Mouse (Mus musculus): ENCODE results near the gene Uts2b.
"Not testable (repeated sequence)": the region's sequence is repeated elsewhere in the genome, so short reads cannot be mapped to it uniquely, and the experiment has no call there.

The Uts2b gene

DNA sequence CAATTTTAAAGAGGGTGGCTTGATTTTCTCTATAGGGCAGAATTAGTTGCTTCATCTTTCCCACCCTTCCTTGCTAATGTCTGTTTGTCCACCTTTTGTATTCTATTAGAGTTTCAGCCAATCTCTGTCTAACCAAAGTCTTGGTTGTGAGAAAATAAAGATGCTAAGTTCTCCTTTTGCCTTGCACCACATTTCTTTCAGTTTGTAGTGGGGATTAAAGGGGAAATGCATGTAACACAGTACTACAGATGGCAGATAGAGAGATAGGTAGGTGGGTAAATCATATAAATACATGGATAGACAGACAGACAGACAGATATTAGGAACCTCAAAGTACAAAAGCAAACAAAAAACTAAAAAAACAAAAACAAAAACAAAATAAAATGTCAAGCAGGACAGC lies 6.5 kb upstream of the Uts2b start:
- no peak for DNase-seq (ENCODE audit: extremely low read depth, low read depth)

DNA sequence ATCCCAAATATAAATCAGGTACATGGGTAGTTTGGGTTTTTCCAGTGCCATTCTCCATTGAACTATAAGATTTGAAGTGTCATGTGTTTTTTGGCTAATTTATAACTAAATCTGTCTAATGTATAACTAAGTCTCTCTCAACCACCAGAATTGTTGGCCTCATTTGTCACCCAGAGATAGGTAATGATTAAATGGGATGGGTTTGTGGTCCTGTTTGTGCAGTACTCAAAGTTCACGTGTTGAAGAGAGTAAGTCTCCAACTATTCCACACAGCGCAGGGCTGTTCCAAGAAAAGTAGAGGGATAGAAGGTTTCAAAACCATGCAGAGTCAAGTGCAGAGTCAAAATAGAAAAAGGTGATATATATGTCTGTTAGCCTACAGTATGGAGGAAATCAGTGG lies 5.3 kb upstream of the Uts2b start:
- DNase-seq (ENCODE audit: extremely low read depth, low read depth), result no peak

DNA sequence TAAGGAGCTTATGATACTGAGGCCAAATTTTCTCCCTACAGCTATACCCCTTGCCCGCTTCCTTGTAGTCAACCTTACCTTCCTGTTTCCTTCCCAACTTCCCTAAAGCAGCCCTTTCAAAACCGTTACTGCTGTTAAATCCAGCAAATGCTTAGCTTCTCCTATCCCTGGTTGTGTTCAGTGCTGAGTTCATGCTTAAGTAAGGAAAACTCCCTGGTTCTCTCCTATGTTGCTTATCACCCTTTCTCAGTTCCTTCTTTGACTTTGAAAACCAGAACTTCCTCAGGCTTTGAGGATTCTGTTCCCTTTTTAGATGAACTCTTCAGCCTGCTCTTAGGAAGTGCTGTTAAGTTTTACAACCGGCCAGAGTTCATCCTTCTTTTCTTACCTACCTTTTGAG lies 4.1 kb upstream of the Uts2b start:
- peak; percentile 54 for DNase-seq (ENCODE audit: extremely low read depth, low read depth)

DNA sequence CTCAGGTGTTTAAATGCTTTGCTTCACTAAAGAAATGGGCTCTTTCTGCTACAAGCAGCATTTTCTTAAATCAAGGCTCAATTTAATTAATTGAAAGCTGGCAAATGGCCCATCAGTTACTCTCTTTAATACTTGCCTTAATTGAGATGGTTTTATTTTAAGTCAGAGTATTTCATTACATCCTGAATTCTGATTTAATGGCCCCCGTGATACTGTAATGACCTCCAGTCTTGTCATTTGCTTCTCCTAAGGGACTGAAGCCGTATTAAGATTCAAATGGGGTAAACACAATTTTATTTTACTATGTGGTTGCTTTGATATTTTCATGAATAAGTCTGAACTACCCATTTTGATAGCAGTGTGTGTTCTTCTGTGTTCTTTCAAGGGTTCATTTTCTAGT lies 661 bp upstream of the Uts2b start:
- DNase-seq (ENCODE audit: extremely low read depth, low read depth), result no peak

DNA sequence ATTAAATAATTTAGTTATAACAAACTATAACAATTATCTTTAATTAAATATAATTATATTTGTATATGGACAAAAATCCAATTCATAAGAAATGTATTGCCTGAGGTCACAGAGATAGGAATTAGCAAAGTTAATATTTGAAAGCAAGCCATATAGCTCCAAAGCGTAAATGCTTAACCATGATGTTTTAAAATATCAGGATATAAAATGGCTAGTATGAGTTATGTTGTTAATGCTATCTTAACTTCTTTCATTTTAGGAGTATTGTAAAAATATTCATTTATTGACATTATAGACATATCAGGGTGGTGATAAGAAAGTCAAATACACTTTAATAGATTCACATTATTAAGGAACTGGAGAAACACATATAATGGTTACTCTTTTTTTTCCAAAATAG lies 10.0 kb downstream of the Uts2b start:
- no peak for DNase-seq (ENCODE audit: extremely low read depth, low read depth)

DNA sequence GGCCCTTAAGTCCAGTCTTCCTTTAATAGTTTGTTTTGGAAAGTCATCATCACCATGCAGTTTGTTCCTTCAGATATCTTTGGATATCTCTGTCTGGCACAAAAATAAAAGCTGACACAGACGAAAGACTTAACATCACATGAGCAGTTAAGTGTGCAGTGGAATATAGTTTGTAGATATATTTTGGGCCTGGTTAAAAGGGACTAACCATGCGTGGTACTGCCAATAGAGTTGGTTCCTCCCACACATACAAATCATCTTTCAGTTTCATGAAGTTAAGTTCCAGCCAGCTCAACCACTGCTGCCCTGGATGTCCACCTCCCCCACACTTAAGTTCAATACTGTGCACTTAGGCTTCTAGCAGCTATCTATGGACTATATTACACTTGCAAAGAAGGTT lies 15.6 kb downstream of the Uts2b start:
- DNase-seq (ENCODE audit: extremely low read depth, low read depth), result no peak

DNA sequence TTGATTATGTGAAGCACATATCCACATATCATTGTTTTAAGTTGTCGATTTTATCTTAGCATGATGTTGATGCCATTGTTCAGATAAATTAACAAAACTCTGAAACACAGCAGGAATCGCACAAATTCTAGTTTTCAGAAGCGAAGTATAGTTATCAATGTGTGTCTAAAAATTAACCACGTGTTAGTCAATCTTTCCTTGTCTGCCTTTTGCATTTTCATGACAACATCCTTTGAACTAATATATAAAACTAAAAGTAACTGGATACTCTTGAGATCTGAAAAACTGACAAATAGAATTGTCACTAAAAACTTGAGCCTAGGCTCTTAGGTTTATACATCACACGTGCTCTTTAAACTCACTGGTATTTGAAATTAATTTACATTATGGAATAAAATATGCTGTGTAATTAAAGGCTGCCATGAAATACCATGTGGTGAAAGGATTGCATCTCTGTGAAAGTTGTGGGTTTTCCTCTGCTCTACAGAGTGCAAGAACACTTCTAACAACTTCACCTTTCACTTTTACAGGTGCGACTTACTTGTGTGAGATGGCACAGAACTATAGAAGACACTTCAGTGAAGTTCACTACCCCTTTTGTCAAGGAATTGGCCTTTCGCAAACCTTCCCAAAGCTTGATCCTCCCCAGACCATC lies 20.0 kb downstream of the Uts2b start:
- no peak for DNase-seq (ENCODE audit: extremely low read depth, low read depth)

DNA sequence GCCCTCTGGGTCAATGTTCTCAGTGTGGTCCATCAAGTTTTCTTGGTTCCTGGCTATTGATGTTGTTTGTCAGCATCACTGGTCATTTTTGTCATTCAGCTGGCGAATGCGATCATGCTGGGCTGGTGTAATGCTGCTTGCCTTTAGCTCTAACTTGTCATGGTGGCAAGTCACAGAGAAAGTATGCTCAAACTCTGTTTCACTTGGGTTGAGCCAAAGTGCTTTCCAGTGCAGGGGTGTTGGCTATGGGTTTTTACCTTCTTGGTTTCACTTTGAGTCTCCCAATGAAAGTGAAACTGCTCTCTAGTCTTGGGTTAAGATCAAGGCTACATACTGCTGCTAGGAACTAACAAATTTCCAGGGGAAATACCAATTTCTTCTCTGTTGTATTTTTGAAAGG lies 20.8 kb downstream of the Uts2b start:
- DNase-seq (ENCODE audit: extremely low read depth, low read depth), result no peak

DNA sequence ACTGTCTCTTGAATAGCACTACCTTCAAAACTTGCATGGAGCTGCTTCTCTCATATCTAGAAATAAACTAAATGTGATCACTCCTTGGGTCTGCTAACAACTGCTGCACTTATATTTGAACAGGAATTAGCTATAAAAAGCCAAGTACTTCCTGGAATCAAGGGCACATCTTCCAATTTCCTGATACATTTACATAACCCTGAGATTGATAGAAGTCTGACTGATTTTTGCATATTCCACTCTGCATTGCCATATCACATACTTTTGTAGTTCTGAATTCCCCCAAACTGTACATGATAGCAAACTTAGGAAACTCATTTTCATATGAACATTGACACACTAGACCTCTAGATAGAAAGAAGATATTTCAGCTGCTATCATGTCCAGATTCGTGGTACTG lies 21.7 kb downstream of the Uts2b start:
- no peak for DNase-seq (ENCODE audit: extremely low read depth, low read depth)

DNA sequence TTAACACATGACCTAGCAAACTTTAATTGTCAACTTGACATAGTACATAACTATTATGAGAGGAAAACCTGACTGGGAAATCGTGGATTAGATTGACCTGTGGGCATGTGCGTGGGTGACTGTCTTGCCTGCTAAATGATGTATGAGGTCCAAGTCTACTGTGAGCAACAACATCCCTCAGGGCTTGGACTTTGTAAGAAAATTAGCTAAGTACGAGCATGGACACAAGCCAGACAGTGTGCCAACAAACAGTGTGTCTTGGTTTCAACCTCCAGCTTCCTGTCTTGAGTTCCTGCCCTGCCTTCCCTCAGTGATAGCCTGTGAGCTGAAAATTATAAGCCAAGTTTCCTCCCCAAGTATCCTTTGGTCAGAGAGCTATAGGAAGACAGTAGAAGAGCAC lies 22.5 kb downstream of the Uts2b start:
- no peak for DNase-seq (ENCODE audit: extremely low read depth, low read depth)

DNA sequence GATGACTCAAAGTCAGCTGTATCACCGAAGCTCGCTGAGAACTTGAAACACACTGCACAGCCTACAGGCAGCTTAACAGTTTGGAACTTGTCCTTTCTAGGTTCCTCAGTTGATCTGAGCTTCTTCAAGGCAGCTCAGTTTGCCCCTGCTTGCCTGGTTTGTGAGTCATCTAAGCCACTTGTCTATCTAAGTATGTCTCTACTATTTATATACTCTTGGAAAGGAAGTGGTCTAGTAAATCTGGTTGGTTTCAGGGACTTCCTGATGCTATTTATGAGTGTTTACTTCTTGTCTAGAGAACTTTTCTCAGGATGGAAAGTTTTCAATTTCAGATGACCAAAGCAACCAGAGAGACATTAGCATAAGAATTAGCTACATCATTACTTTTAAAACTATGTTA lies 43.6 kb downstream of the Uts2b start:
- no peak for DNase-seq (ENCODE audit: extremely low read depth, low read depth)

DNA sequence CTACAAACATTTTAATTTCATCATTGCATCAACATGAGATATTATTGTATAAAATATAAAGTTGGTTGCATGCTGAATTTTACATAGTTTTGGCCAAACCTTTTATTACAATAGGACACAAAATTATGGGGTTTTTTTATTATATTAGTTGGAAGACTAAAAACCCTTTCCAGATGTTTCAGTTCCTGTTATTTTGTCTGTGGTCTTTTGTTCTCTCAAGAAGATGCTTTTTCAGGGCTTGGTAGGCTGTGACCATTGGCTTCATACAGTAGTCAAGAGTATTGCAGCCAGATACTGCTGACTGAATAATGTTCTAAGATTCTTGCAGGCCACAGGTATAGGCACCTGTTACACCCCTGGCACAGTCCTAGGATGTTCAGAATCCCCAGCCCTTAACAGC lies 48.0 kb downstream of the Uts2b start:
- no peak for DNase-seq (ENCODE audit: extremely low read depth, low read depth)

DNA sequence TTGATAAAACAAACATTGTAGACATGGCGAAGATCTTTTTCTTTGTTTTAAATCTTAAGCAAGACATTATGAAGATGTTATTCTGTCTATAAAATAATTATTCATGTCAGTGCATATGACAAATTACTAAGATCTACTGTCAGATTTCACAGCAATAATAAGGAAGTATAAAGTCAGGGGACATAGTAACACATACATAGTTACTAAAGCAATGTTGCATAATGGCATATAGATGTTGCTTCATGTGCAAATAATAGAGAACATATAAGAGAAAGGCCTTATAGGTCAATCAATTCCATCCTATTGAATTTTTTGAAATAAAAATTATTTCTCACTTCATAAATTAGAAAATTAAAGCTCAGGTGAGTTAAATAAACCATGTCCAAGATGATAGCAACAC lies 50.9 kb downstream of the Uts2b start:
- no peak for DNase-seq (ENCODE audit: extremely low read depth, low read depth)

DNA sequence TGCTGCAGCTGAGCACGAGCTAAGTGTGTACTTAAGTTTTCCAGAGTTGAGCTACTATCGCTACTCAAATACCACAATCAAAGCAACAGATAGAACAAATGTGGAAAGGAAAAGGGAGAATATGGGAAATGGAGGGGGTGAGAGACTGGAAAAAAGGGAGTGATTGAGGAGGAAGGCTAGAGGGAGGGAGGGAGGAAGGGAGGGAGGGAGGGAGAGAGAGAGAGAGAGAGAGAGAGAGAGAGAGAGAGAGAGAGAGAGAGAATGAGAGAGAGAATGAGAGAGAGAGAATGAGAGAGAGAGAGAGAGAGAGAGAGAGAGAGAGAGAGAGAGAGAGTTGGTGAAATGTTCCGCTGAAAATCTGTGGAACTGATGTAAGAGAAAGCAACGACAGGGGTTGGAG lies 62.9 kb downstream of the Uts2b start, which contains the start of gene Ostn:
Gene Ostn, plus strand, starts transcription at position 301 of the 400 bp plus-strand sequence.
- DNase-seq (ENCODE audit: extremely low read depth, low read depth), result not testable (repeated sequence)
